ENCODE assay signal across 29 mouse cellular contexts in the genomic region with DNA sequence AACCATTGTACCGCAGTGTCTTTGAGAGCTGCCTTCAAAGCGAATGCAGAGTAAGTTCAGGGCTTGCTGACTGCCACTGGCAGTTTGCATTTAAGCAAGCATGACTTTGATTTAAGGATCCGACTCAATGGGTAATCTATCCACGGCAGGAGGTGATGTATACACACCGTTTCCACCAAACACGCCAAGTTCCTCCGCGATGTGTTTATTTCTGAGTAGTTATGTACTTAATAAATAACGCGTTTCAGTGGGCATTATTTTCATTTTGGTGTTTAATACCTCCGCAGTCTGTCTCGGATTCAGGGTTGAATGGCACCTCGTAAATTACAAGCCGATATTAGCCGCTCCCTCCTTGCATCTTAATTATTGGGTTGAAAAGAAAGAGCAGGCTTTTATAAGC.
DNase-seq lines count a peak whose midpoint lies in the region; ATAC-seq lines count a peak whose summit lies in the region.
"Had no signal": no experiment of that assay in that cellular context is flagged by ENCODE, and none has a peak within 500 bp of the region (broad histone marks: within the 10 kb centered on the region; RNA-seq: fewer than 3 reads in every experiment).

No protein-coding gene starts in this region.

- peaks cover 19% of the 10 kb centered on the region for H3K4me1 ChIP-seq in hindbrain, embryonic 13.5 days (replicated peaks)
- peaks cover 4% of the 10 kb centered on the region; the same call in 1 of the 2 replicates for H3K4me1 ChIP-seq in hindbrain, embryonic 14.5 days (replicated peaks; ENCODE audit: control insufficient read depth, insufficient read depth, low read length)
- peaks cover 20% of the 10 kb centered on the region for H3K4me1 ChIP-seq in neural tube, embryonic 13.5 days (replicated peaks)
- H3K4me1 ChIP-seq in limb, embryonic 10.5 days: peaks cover 28% of the 10 kb centered on the region
- H3K4me1 ChIP-seq: embryonic facial prominence, embryonic 15.5 days; liver, embryonic 12.5 days had no signal

- no peak for DNase-seq in hindbrain, embryonic 14.5 days (ENCODE audit: low spot score)
- no peak for DNase-seq in neural tube, embryonic 10.5 days (ENCODE audit: extremely low spot score, low spot score)
- DNase-seq in limb, embryonic 10.5 days (ENCODE audit: low spot score): peak; percentile 44
- no peak for DNase-seq in layer of hippocampus, postnatal 36 days
- DNase-seq: adrenal gland, adult 2 months; B cell, adult 2 months; cerebellum, adult 9-10 months; cerebellum, postnatal 36 days; heart, adult 2 months; kidney, adult 11 months; kidney, postnatal 36 days; liver, postnatal 0 days; lung, postnatal 36 days; right cerebral cortex, postnatal 4 days; thymus, adult 18-20 months; thymus, postnatal 4 days had no signal

- peak overlapping the region; percentile 19; the same call in 1 of the 2 replicates for H3K9ac ChIP-seq in hindbrain, embryonic 13.5 days
- H3K9ac ChIP-seq in hindbrain, embryonic 14.5 days: no peak overlapping the region
- H3K9ac ChIP-seq in neural tube, embryonic 13.5 days: no peak overlapping the region
- H3K9ac ChIP-seq: embryonic facial prominence, embryonic 15.5 days; forebrain, embryonic 13.5 days; heart, embryonic 12.5 days; liver, embryonic 12.5 days; liver, postnatal 0 days had no signal

- H3K27me3 ChIP-seq in hindbrain, embryonic 13.5 days: peaks cover 58% of the 10 kb centered on the region
- H3K27me3 ChIP-seq in hindbrain, embryonic 14.5 days (ENCODE audit: control insufficient read depth, insufficient read depth, low read length): peaks cover 15% of the 10 kb centered on the region; the same call in 1 of the 2 replicates
- peaks cover 88% of the 10 kb centered on the region for H3K27me3 ChIP-seq in neural tube, embryonic 13.5 days
- peaks cover 95% of the 10 kb centered on the region for H3K27me3 ChIP-seq in limb, embryonic 10.5 days (ENCODE audit: low read depth, poor library complexity, severe bottlenecking)
- H3K27me3 ChIP-seq: CH12.LX; embryonic facial prominence, embryonic 15.5 days; liver, embryonic 12.5 days had no signal

- no peak overlapping the region for H3K4me3 ChIP-seq in hindbrain, embryonic 13.5 days
- no peak overlapping the region for H3K4me3 ChIP-seq in hindbrain, embryonic 14.5 days (replicated peaks; ENCODE audit: low read length)
- no peak overlapping the region for H3K4me3 ChIP-seq in neural tube, embryonic 13.5 days
- no peak overlapping the region for H3K4me3 ChIP-seq in limb, embryonic 10.5 days
- H3K4me3 ChIP-seq: embryonic facial prominence, embryonic 10.5 days; embryonic facial prominence, embryonic 15.5 days; forebrain, embryonic 13.5 days; heart, adult 2 months; heart, embryonic 12.5 days; liver, embryonic 12.5 days had no signal

- 35% methylated on average over 15 of the region's 15 CpGs for WGBS in hindbrain, embryonic 13.5 days
- 31% methylated on average over 15 of the region's 15 CpGs for WGBS in hindbrain, embryonic 14.5 days
- 12% methylated on average over 15 of the region's 15 CpGs for WGBS in neural tube, embryonic 13.5 days
- 23% methylated on average over 15 of the region's 15 CpGs for WGBS in limb, embryonic 10.5 days

- no peak overlapping the region for H3K4me2 ChIP-seq in hindbrain, embryonic 13.5 days
- H3K4me2 ChIP-seq in hindbrain, embryonic 14.5 days (replicated peaks): no peak overlapping the region
- peak overlapping the region; percentile 13; the same call in 1 of the 2 replicates for H3K4me2 ChIP-seq in neural tube, embryonic 13.5 days
- H3K4me2 ChIP-seq: embryonic facial prominence, embryonic 15.5 days; forebrain, embryonic 13.5 days; heart, embryonic 12.5 days; liver, embryonic 12.5 days; midbrain, embryonic 11.5 days had no signal

- H3K9me3 ChIP-seq in hindbrain, embryonic 13.5 days: no peaks in the 10 kb centered on the region
- H3K9me3 ChIP-seq in hindbrain, embryonic 14.5 days (ENCODE audit: control insufficient read depth, low read length): no peaks in the 10 kb centered on the region
- H3K9me3 ChIP-seq in neural tube, embryonic 13.5 days: no peaks in the 10 kb centered on the region
- H3K9me3 ChIP-seq in limb, embryonic 10.5 days (replicated peaks): no peaks in the 10 kb centered on the region
- H3K9me3 ChIP-seq: embryonic facial prominence, embryonic 10.5 days; embryonic facial prominence, embryonic 15.5 days; forebrain, embryonic 13.5 days; heart, embryonic 12.5 days; liver, embryonic 12.5 days had no signal

- no peaks in the 10 kb centered on the region for H3K36me3 ChIP-seq in hindbrain, embryonic 13.5 days
- H3K36me3 ChIP-seq in hindbrain, embryonic 14.5 days (replicated peaks; ENCODE audit: control insufficient read depth, insufficient read depth): no peaks in the 10 kb centered on the region
- H3K36me3 ChIP-seq in neural tube, embryonic 13.5 days: no peaks in the 10 kb centered on the region
- no peaks in the 10 kb centered on the region for H3K36me3 ChIP-seq in limb, embryonic 10.5 days
- H3K36me3 ChIP-seq: embryonic facial prominence, embryonic 10.5 days; embryonic facial prominence, embryonic 15.5 days; heart, embryonic 12.5 days; liver, embryonic 12.5 days had no signal

- H3K27ac ChIP-seq in hindbrain, embryonic 13.5 days: no peak overlapping the region
- H3K27ac ChIP-seq in hindbrain, embryonic 14.5 days: no peak overlapping the region
- no peak overlapping the region for H3K27ac ChIP-seq in neural tube, embryonic 13.5 days (replicated peaks)
- H3K27ac ChIP-seq in limb, embryonic 10.5 days: no peak overlapping the region
- H3K27ac ChIP-seq: embryonic facial prominence, embryonic 10.5 days; embryonic facial prominence, embryonic 15.5 days; forebrain, embryonic 13.5 days; heart, adult 2 months; liver, embryonic 12.5 days; stomach, postnatal 0 days had no signal

- no peak for ATAC-seq in hindbrain, embryonic 13.5 days (ENCODE audit: low FRiP score)
- no peak for ATAC-seq in hindbrain, embryonic 14.5 days (ENCODE audit: low FRiP score)
- ATAC-seq in neural tube, embryonic 13.5 days (ENCODE audit: low read depth): no peak
- ATAC-seq in CD4-positive, CD25-positive, alpha-beta regulatory T cell, adult 4 months: no peak
- ATAC-seq: activated CD4-positive, CD25-positive, alpha-beta regulatory T cell, adult 4 months; forebrain, embryonic 13.5 days; inflammation-experienced regulatory T-cells, adult 6 months; liver, embryonic 12.5 days; liver, postnatal 0 days had no signal
